Mouse (Mus musculus) layer of hippocampus, adult 9-10 months (tissue): ENCODE data around the gene Kirrel3.

Source experiments
- DNase-seq: peaks from one replicate; pipeline ENCODE4 v3.0.0; 2022; ENCODE audit warnings: low spot score

Gene Kirrel3

GRCm38 (mm10) chr9:34485759-34486431 is at the start of gene Kirrel3:
Kirrel3 (plus strand) TSS chr9:34485894.
- DNase-seq = peak; percentile 70

GRCm38 (mm10) chr9:34440721-34441120 is 45.0 kb upstream of the Kirrel3 start:
- no peak for DNase-seq

- DNase-seq = no peak
These were observed 41.7 kb upstream of the Kirrel3 start for GRCm38 (mm10) chr9:34443950-34444349.

- DNase-seq = no peak
These were observed 39.0 kb upstream of the Kirrel3 start for GRCm38 (mm10) chr9:34446497-34447350.

- DNase-seq = no peak
These were observed 38.0 kb upstream of the Kirrel3 start for GRCm38 (mm10) chr9:34447736-34448135.

- DNase-seq = no peak
These were observed 37.2 kb upstream of the Kirrel3 start for GRCm38 (mm10) chr9:34448467-34448866.

GRCm38 (mm10) chr9:34458189-34458588 is 27.5 kb upstream of the Kirrel3 start:
- DNase-seq = no peak

- no peak for DNase-seq
These were observed 25.7 kb upstream of the Kirrel3 start for GRCm38 (mm10) chr9:34459968-34460367.

GRCm38 (mm10) chr9:34463666-34464065 is 22.0 kb upstream of the Kirrel3 start:
- DNase-seq = no peak

GRCm38 (mm10) chr9:34466058-34466457 is 19.6 kb upstream of the Kirrel3 start:
- DNase-seq = no peak

- DNase-seq = no peak
These were observed 16.5 kb upstream of the Kirrel3 start for GRCm38 (mm10) chr9:34469180-34469579.

- DNase-seq = no peak
These were observed 9.5 kb upstream of the Kirrel3 start for GRCm38 (mm10) chr9:34476206-34476605.

GRCm38 (mm10) chr9:34478494-34478893 is 7.2 kb upstream of the Kirrel3 start:
- DNase-seq = no peak

- DNase-seq = no peak
These were observed 2.5 kb upstream of the Kirrel3 start for GRCm38 (mm10) chr9:34483236-34483635.

- DNase-seq = no peak
These were observed 1.0 kb upstream of the Kirrel3 start for GRCm38 (mm10) chr9:34484665-34485064.

- DNase-seq = no peak
These were observed 2.6 kb downstream of the Kirrel3 start for GRCm38 (mm10) chr9:34488267-34488666.

GRCm38 (mm10) chr9:34488700-34489315 is 3.1 kb downstream of the Kirrel3 start:
- DNase-seq = peak; percentile 61

GRCm38 (mm10) chr9:34489316-34489710 is 3.6 kb downstream of the Kirrel3 start:
- no peak for DNase-seq

- no peak for DNase-seq
These were observed 4.1 kb downstream of the Kirrel3 start for GRCm38 (mm10) chr9:34489760-34490159.

GRCm38 (mm10) chr9:34492121-34492520 is 6.4 kb downstream of the Kirrel3 start:
- DNase-seq = no peak

GRCm38 (mm10) chr9:34493571-34493970 is 7.9 kb downstream of the Kirrel3 start:
- DNase-seq = no peak

GRCm38 (mm10) chr9:34498126-34498525 is 12.4 kb downstream of the Kirrel3 start:
- no peak for DNase-seq

GRCm38 (mm10) chr9:34498651-34499050 is 13.0 kb downstream of the Kirrel3 start:
- peak; percentile 83 for DNase-seq
